Mouse (Mus musculus) heart, adult 9 months (tissue): ENCODE measurements around the gene Zfp523.
A peak's percentile ranks its signal among the peaks of the same experiment; 100 is the strongest.
"Not testable (repeated sequence)": the region's sequence is repeated elsewhere in the genome, so short reads cannot be mapped to it uniquely, and the experiment has no call there.

Source experiments
- DNase-seq, 2 experiments: peaks; one replicate each; pipeline ENCODE4 v3.0.0; 2022; ENCODE audit warnings: low spot score in 2 of 2

Zfp523 gene

DNA sequence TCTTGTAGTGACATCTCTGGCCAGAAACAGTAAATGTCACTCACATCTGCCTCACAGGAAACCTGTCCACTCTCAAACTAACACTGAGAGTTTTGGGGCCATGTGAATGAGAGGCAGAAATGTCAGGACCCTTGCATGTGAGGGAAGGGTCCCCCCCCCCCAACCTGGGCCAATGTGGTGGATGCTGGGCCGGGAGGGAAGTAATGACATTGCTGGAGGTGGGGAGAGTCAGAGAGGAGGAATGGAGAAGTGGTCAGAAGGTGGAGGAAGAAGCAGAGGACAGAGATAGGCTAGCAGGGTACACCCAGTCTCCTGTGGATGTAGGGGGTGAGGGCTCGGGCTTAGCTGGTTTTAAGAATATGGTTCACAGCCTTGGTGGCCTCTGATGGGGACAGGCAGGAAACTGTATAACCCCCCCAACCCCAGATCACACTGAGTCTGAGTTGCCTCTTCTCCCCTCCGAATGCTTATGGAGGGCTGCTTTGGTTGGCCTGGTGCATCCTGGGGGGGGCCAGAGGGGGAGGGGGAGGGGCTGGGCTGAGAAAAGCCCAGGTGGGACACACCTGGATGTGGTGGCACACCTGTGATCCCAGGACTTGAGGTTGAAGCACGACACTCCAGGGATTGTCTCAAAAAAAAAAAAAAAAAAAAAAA is 32.7 kb downstream of the Zfp523 start:
- no peak for DNase-seq

- DNase-seq: no peak
Observed at GRCm38 (mm10) chr17:28211921-28212341, 35.0 kb downstream of the Zfp523 start.

- DNase-seq: no peak
Observed at GRCm38 (mm10) chr17:28212391-28212790, 35.5 kb downstream of the Zfp523 start.

DNA sequence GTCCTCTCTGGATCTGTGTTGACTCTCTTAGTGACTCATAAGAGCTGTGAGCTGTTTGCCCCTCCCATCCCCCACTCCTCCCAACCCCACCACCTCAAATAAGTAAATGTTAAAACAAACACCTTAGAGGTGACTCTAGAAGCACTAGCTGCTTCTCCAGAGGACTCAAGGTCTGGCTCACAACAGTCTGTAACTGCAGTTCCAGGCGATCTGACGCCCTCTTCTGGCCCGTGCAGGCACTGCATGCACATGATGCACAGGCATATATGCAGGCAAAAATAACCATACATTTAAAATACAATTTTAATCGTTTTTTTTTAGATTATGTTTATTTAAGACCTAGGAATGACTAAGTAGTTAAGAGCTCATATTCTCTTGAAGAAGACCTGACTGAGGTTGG is 36.3 kb downstream of the Zfp523 start:
- no peak for DNase-seq

- DNase-seq: no peak
Observed at GRCm38 (mm10) chr17:28216791-28217190, 39.9 kb downstream of the Zfp523 start.

GRCm38 (mm10) chr17:28217721-28218649 is 41.1 kb downstream of the Zfp523 start:
- DNase-seq: peak in 1 of 2 experiments; percentile 27

- not testable (repeated sequence) for DNase-seq
Observed at GRCm38 (mm10) chr17:28222463-28222862, 45.5 kb downstream of the Zfp523 start.

DNA sequence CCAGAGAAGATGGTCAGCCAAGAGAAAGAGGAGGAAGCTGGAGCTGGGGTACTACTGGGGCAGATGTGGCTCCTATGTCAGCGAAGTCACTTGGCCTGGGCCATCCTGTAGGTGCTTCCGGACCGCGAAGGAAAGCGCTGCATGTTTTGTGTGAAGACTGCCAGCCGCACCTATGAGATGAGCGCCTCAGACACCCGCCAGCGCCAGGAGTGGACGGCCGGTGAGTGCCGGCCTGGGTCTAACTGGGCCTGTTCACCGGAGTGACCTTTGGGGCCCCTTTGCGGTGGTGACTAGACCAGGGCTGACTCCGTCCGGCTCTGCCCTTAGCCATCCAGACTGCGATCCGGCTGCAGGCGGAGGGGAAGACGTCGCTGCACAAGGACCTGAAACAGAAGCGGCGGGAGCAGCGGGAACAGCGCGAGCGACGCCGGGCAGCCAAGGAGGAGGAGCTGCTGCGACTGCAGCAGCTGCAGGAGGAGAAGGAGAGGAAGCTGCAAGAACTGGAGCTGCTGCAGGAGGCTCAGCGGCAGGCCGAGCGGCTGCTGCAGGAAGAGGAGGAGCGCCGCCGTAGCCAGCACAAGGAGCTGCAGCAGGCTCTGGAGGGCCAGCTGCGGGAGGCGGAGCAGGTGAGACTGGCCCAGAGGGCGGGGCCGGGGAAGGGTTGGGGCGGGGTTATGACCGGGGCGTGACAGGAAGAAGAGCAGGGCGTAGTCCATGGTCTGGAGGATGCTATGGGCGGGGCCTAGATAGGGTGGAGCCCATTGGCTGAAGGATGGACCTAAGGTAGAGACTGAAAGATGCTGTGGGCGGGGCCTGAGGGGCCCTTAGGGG is 46.8 kb downstream of the Zfp523 start:
- DNase-seq: peak; percentile 93

DNA sequence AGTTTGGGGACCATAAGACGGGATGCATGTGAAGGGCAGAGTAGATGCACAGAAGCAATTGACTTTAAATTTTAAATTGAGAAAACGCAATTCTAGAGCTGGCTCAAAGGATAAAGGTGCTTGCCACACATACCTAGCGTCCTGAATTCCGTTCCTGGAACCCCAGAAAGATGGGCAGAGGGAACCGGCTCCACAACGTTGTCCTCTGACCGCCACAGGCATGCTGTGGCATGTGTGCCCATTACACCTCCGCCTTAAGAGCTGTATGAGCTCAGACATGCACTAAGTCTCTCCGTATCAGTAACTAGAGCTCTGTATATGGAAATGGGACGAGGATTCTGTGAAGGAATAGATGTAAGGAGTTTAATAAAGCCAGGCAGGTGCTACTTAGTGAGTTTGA is 47.7 kb downstream of the Zfp523 start:
- no peak for DNase-seq

- peak; percentile 83 to 90 for DNase-seq
Observed at GRCm38 (mm10) chr17:28226014-28226413, 49.1 kb downstream of the Zfp523 start.

DNA sequence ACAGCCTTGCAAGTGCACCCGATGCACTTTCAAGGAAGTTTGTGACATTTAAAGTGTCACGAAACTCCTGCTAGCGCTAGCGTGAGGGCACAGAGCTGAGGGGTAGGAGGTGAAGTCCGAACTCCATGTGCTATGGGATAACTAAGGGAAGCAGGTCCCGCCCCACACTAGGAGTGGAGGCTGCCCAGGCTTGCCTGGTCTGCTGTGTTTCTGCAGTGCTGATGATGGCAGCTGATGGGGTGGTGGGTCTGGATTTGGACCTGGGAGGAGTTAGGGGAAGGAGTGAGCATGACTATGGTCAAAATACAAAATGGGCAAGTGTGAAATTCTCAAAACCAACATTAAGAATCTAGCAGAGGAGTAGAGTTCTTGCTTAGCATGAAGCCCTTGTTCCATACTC is 53.6 kb downstream of the Zfp523 start:
- DNase-seq: no peak

- DNase-seq: no peak
Observed at GRCm38 (mm10) chr17:28231026-28231736, 54.3 kb downstream of the Zfp523 start.

GRCm38 (mm10) chr17:28232475-28233060 is 55.6 kb downstream of the Zfp523 start, which contains the start of gene Ppard:
Ppard (plus strand) TSS chr17:28232700.
- DNase-seq: peak; percentile 94 to 96

GRCm38 (mm10) chr17:28233091-28233731 is 56.3 kb downstream of the Zfp523 start:
- peak in 1 of 2 experiments; percentile 51 for DNase-seq

DNA sequence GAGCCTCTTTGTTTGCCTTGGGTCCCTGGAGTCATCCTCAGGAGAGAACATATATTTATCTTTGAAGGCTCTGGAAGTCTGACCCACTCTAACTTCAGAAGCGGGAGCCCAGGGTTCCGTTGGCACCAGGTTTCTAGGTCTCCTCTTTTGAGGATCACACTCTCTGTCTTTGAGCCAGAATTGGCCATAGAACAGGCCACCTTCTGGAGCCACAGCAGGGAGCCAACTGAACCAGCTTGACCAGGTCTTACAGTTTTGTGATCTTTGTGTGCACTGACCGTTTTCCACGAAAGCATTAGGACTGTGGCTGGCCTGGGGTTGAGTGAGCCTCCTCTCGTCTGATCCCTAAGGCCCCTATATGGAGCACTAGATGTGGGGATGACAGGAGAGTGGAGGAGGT is 57.7 kb downstream of the Zfp523 start:
- DNase-seq: no peak

GRCm38 (mm10) chr17:28235982-28236635 is 59.2 kb downstream of the Zfp523 start:
- peak; percentile 74 to 78 for DNase-seq

DNA sequence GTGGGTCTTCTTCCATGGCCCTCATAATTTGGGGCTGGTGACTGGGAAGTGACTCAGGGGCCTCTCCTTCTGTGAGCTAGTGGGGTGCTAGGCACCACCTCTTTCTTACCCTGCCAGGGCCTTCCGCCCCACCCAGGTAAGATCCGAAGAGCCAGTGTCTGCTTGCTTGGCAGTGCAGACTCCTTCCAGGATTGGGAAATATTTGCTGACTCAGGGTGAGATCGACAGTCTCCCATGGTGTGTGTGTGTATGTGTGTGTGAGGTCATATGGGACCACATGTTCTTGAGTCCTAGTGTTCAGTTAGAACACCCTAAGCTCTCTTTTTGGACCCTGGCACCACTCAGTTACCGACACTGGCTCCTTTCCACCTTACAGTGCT is 59.7 kb downstream of the Zfp523 start:
- DNase-seq: no peak

DNA sequence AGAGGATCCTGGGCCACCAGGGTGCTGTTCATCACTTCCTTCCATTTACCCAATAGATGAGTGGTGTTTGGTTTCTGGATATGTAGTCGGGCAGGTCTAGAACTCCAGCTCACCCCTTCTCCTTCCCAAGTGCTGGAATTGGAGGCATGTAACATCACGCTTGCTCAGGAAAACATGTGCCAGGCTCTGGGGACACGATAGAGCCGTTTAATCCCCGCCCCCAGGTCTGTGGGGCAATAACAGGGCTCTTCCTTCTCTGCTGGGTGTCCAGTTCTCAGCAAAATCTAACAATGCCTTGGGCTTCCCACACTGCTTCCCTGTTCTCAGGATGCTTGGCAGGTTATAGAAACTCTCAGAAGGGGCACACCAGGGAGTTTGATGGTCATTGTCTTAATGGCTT is 60.4 kb downstream of the Zfp523 start:
- no peak for DNase-seq

- no peak for DNase-seq
Observed at GRCm38 (mm10) chr17:28237874-28238273, 60.9 kb downstream of the Zfp523 start.

GRCm38 (mm10) chr17:28240846-28241245 is 63.9 kb downstream of the Zfp523 start:
- no peak for DNase-seq
